Mouse (Mus musculus): Measurements from ENCODE around the gene Ak7. TPM values are rescaled to one million over a fixed set of nuclear protein-coding genes. Genes with fewer than 3 reads are reported as not detected.

The Ak7 gene
- not detected in 2 replicates for polyA plus RNA-seq (2012; ENCODE audit: insufficient read depth, insufficient read length, missing spikeins)

- Histone ChIP-seq H3K4me3 (ENCODE audit: insufficient read depth, low read depth, low read length) (no peak within 1 kb of the TSS), H3K27ac (replicated peaks; ENCODE audit: low read depth, low read length) (no peak within 1 kb of the TSS), H3K4me1 (ENCODE audit: control insufficient read depth, insufficient read depth, insufficient read length, low read length) (no peaks in the 10 kb centered on the region)
These were observed at the start of gene Ak7 for GRCm38 (mm10) chr12:105705799-105706487. TSS of gene Ak7 (plus strand) at chr12:105705976.

GRCm38 (mm10) chr12:105676274-105676673 lies 29.5 kb upstream of the Ak7 start:
- Histone ChIP-seq H3K4me3 (ENCODE audit: insufficient read depth, low read depth, low read length) (no peak overlapping the region), H3K4me1 (ENCODE audit: control insufficient read depth, insufficient read depth, insufficient read length, low read length) (no peaks in the 10 kb centered on the region), H3K27ac (replicated peaks; ENCODE audit: low read depth, low read length) (no peak overlapping the region)

GRCm38 (mm10) chr12:105678211-105678610 lies 27.6 kb upstream of the Ak7 start:
- Histone ChIP-seq H3K27ac (replicated peaks; ENCODE audit: low read depth, low read length) (no peak overlapping the region), H3K4me3 (ENCODE audit: insufficient read depth, low read depth, low read length) (no peak overlapping the region), H3K4me1 (ENCODE audit: control insufficient read depth, insufficient read depth, insufficient read length, low read length) (peaks cover 2% of the 10 kb centered on the region; the same call in 1 of the 2 replicates)

- Histone ChIP-seq H3K4me3 (ENCODE audit: insufficient read depth, low read depth, low read length) (no peak overlapping the region), H3K4me1 (ENCODE audit: control insufficient read depth, insufficient read depth, insufficient read length, low read length) (peaks cover 3% of the 10 kb centered on the region; the same call in 1 of the 2 replicates), H3K27ac (replicated peaks; ENCODE audit: low read depth, low read length) (no peak overlapping the region)
These were observed 27.0 kb upstream of the Ak7 start for GRCm38 (mm10) chr12:105678762-105679161.

- H3K4me1 ChIP-seq (ENCODE audit: control insufficient read depth, insufficient read depth, insufficient read length, low read length): peaks cover 3% of the 10 kb centered on the region; the same call in 1 of the 2 replicates
- peak within 1 kb of the TSS; percentile 82 for H3K27ac ChIP-seq (replicated peaks; ENCODE audit: low read depth, low read length)
- peak within 1 kb of the TSS; percentile 89 for H3K4me3 ChIP-seq (ENCODE audit: insufficient read depth, low read depth, low read length)
These were observed 21.6 kb upstream of the Ak7 start, which contains the start of gene Gskip for GRCm38 (mm10) chr12:105683933-105684901. TSS of gene Gskip (plus strand) at chr12:105684829.

GRCm38 (mm10) chr12:105685001-105685691 lies 20.6 kb upstream of the Ak7 start, which contains the start of gene Atg2b:
TSS of gene Atg2b (minus strand) at chr12:105685211.
- Histone ChIP-seq H3K4me3 (ENCODE audit: insufficient read depth, low read depth, low read length) (peak within 1 kb of the TSS; percentile 89), H3K27ac (replicated peaks; ENCODE audit: low read depth, low read length) (peak within 1 kb of the TSS; percentile 82), H3K4me1 (ENCODE audit: control insufficient read depth, insufficient read depth, insufficient read length, low read length) (peaks cover 3% of the 10 kb centered on the region; the same call in 1 of the 2 replicates)

GRCm38 (mm10) chr12:105686791-105687190 lies 19.0 kb upstream of the Ak7 start:
- peaks cover 3% of the 10 kb centered on the region; the same call in 1 of the 2 replicates for H3K4me1 ChIP-seq (ENCODE audit: control insufficient read depth, insufficient read depth, insufficient read length, low read length)
- H3K27ac ChIP-seq (replicated peaks; ENCODE audit: low read depth, low read length): no peak overlapping the region
- H3K4me3 ChIP-seq (ENCODE audit: insufficient read depth, low read depth, low read length): peak overlapping the region; percentile 5; the same call in 1 of the 2 replicates

- Histone ChIP-seq H3K4me3 (ENCODE audit: insufficient read depth, low read depth, low read length) (no peak overlapping the region), H3K27ac (replicated peaks; ENCODE audit: low read depth, low read length) (no peak overlapping the region), H3K4me1 (ENCODE audit: control insufficient read depth, insufficient read depth, insufficient read length, low read length) (peaks cover 3% of the 10 kb centered on the region; the same call in 1 of the 2 replicates)
These were observed 18.4 kb upstream of the Ak7 start for GRCm38 (mm10) chr12:105687416-105687815.

GRCm38 (mm10) chr12:105688546-105688945 lies 17.2 kb upstream of the Ak7 start:
- Histone ChIP-seq H3K4me1 (ENCODE audit: control insufficient read depth, insufficient read depth, insufficient read length, low read length) (no peaks in the 10 kb centered on the region; the same call in 1 of the 2 replicates), H3K27ac (replicated peaks; ENCODE audit: low read depth, low read length) (no peak overlapping the region), H3K4me3 (ENCODE audit: insufficient read depth, low read depth, low read length) (no peak overlapping the region)

GRCm38 (mm10) chr12:105689435-105689834 lies 16.3 kb upstream of the Ak7 start:
- Histone ChIP-seq H3K4me1 (ENCODE audit: control insufficient read depth, insufficient read depth, insufficient read length, low read length) (no peaks in the 10 kb centered on the region; the same call in 1 of the 2 replicates), H3K4me3 (ENCODE audit: insufficient read depth, low read depth, low read length) (no peak overlapping the region), H3K27ac (replicated peaks; ENCODE audit: low read depth, low read length) (no peak overlapping the region)

- Histone ChIP-seq H3K27ac (replicated peaks; ENCODE audit: low read depth, low read length) (no peak overlapping the region), H3K4me3 (ENCODE audit: insufficient read depth, low read depth, low read length) (no peak overlapping the region), H3K4me1 (ENCODE audit: control insufficient read depth, insufficient read depth, insufficient read length, low read length) (no peaks in the 10 kb centered on the region)
These were observed 11.8 kb upstream of the Ak7 start for GRCm38 (mm10) chr12:105694021-105694420.

GRCm38 (mm10) chr12:105695848-105696247 lies 9.9 kb upstream of the Ak7 start:
- H3K27ac ChIP-seq (replicated peaks; ENCODE audit: low read depth, low read length): no peak overlapping the region
- no peaks in the 10 kb centered on the region for H3K4me1 ChIP-seq (ENCODE audit: control insufficient read depth, insufficient read depth, insufficient read length, low read length)
- no peak overlapping the region for H3K4me3 ChIP-seq (ENCODE audit: insufficient read depth, low read depth, low read length)

GRCm38 (mm10) chr12:105697104-105697780 lies 8.5 kb upstream of the Ak7 start:
- no peak overlapping the region for H3K4me3 ChIP-seq (ENCODE audit: insufficient read depth, low read depth, low read length)
- no peak overlapping the region for H3K27ac ChIP-seq (replicated peaks; ENCODE audit: low read depth, low read length)
- no peaks in the 10 kb centered on the region for H3K4me1 ChIP-seq (ENCODE audit: control insufficient read depth, insufficient read depth, insufficient read length, low read length)

GRCm38 (mm10) chr12:105700433-105700832 lies 5.3 kb upstream of the Ak7 start:
- H3K4me1 ChIP-seq (ENCODE audit: control insufficient read depth, insufficient read depth, insufficient read length, low read length): no peaks in the 10 kb centered on the region
- H3K27ac ChIP-seq (replicated peaks; ENCODE audit: low read depth, low read length): no peak overlapping the region

More at GRCm38 (mm10) chr12:105700433-105700832, 5.3 kb upstream of the Ak7 start:
- H3K4me3 ChIP-seq (ENCODE audit: insufficient read depth, low read depth, low read length): no peak overlapping the region
